Mouse (Mus musculus): Measurements from ENCODE around the gene C8g. TPM values are rescaled to one million over a fixed set of nuclear protein-coding genes. Genes with fewer than 3 reads are reported as not detected.

Gene C8g
- total and polyA plus RNA-seq, 3 experiments = 1.3 to 4.1 (median 1.6) TPM

- H3K27ac ChIP-seq = no peak overlapping the region
- H3K9ac ChIP-seq (ENCODE audit: low read depth, low read length) = no peak overlapping the region
- H3K4me3 ChIP-seq = no peak overlapping the region
- no peaks in the 10 kb centered on the region for H3K36me3 ChIP-seq (ENCODE audit: control insufficient read depth, insufficient read depth, low read length)
- no peaks in the 10 kb centered on the region for H3K27me3 ChIP-seq (ENCODE audit: control insufficient read depth, insufficient read depth, low read length)
- no peak for DNase-seq
- H3K4me1 ChIP-seq (ENCODE audit: control insufficient read depth, insufficient read depth, low read length) = peaks cover 5% of the 10 kb centered on the region; the same call in 1 of the 2 replicates
- intact Hi-C loops (cut with DNase I) = no loop called here
- TF ChIP-seq EP300 (IDR thresholded peaks at IDR 0.05; ENCODE audit: insufficient read depth, low read depth, low read length) (no peak), CTCF (IDR thresholded peaks at IDR 0.05) (no peak), POLR2A (IDR thresholded peaks at IDR 0.05; ENCODE audit: insufficient read depth, low read depth, low read length) (no peak)
- WGBS = 84% methylated on average over 8 of the region's 8 CpGs
- H3K79me2 ChIP-seq (replicated peaks; ENCODE audit: control insufficient read depth, insufficient read depth, low read length) = no peaks in the 10 kb centered on the region
These were observed 24.0 kb downstream of the C8g start for GRCm38 (mm10) chr2:25477541-25477940.

GRCm38 (mm10) chr2:25472550-25472949 lies 29.0 kb downstream of the C8g start:
- no peak for DNase-seq
- no peak overlapping the region for H3K4me3 ChIP-seq
- no peak overlapping the region for H3K27ac ChIP-seq
- H3K27me3 ChIP-seq (ENCODE audit: control insufficient read depth, insufficient read depth, low read length) = no peaks in the 10 kb centered on the region
- no peaks in the 10 kb centered on the region; the same call in 1 of the 2 replicates for H3K4me1 ChIP-seq (ENCODE audit: control insufficient read depth, insufficient read depth, low read length)
- H3K9ac ChIP-seq (ENCODE audit: low read depth, low read length) = no peak overlapping the region
- 73% methylated on average over 2 of the region's 2 CpGs for WGBS
- intact Hi-C loops (cut with DNase I) = no loop called here
- TF ChIP-seq EP300 (IDR thresholded peaks at IDR 0.05; ENCODE audit: insufficient read depth, low read depth, low read length) = no peak
- no peak for TF ChIP-seq POLR2A (IDR thresholded peaks at IDR 0.05; ENCODE audit: insufficient read depth, low read depth, low read length)
- TF ChIP-seq CTCF (IDR thresholded peaks at IDR 0.05) = no peak
- no peaks in the 10 kb centered on the region for H3K36me3 ChIP-seq (ENCODE audit: control insufficient read depth, insufficient read depth, low read length)
- no peaks in the 10 kb centered on the region for H3K79me2 ChIP-seq (replicated peaks; ENCODE audit: control insufficient read depth, insufficient read depth, low read length)

GRCm38 (mm10) chr2:25469969-25470368 lies 31.6 kb downstream of the C8g start, which contains the start of gene Ptgds:
Gene Ptgds, minus strand, starts transcription at chr2:25470046.
- Histone ChIP-seq H3K27me3 (ENCODE audit: control insufficient read depth, insufficient read depth, low read length) (no peaks in the 10 kb centered on the region), H3K4me3 (no peak within 1 kb of the TSS; the same call in 1 of the 2 replicates), H3K4me1 (ENCODE audit: control insufficient read depth, insufficient read depth, low read length) (no peaks in the 10 kb centered on the region; the same call in 1 of the 2 replicates), H3K36me3 (ENCODE audit: control insufficient read depth, insufficient read depth, low read length) (no peaks in the 10 kb centered on the region), H3K79me2 (replicated peaks; ENCODE audit: control insufficient read depth, insufficient read depth, low read length) (no peaks in the 10 kb centered on the region), H3K27ac (peak within 1 kb of the TSS; percentile 64), H3K9ac (ENCODE audit: low read depth, low read length) (peak within 1 kb of the TSS; percentile 27; the same call in 1 of the 2 replicates)
- TF ChIP-seq CTCF (IDR thresholded peaks at IDR 0.05) = no peak
- peak; percentile 90 for TF ChIP-seq EP300 (IDR thresholded peaks at IDR 0.05; ENCODE audit: insufficient read depth, low read depth, low read length)
- TF ChIP-seq POLR2A (IDR thresholded peaks at IDR 0.05; ENCODE audit: insufficient read depth, low read depth, low read length) = no peak
- no peak for DNase-seq
- 37% methylated on average over 6 of the region's 6 CpGs for WGBS
- intact Hi-C loops (cut with DNase I) = no loop called here

DNA sequence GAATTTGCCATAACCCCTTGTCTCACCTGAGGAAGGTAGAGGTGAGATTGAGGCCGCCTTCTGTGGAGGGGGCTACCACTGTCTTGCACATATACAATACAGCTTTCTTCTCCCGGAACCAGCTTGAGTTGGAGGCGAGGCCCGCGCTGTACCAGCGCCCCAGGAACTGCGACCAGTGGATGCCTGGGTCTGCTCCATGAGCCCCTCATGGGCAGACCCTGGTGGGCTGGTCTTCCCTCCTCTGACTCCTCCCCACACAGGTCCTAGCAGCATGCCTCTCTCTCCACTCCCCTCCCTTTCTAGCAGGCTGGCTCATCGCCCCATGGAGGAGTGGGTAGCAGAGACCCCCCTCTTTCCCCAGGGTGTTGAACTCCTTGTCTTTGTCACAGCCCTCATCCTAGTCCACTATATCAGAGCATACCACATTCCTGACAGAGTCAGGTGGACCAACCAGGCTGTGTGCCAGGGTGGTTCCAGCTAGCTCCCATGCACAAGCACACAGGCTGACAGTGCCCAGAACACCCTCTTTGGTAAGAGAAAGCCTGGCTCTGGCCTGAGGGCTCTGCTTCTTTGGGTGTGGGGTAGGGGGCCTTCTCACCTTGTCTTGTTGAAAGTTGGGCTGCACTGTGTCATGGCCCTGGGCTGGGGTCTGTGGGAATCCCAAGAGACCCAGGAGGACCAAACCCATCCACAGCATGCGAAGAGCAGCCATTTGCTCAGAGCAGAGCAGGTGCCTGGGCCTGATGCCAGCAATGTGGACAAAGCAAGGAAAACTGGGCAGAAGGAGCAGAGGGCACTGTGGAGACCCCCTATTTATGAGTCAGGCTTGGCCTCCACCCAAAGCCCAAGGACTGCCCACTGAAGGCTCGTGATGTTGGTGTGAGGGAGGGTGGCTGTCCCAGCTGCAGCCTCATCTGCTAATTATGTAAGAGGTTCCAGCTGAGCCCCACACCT lies 32.3 kb downstream of the C8g start:
- Histone ChIP-seq H3K27ac (peak overlapping the region; percentile 64), H3K4me1 (ENCODE audit: control insufficient read depth, insufficient read depth, low read length) (no peaks in the 10 kb centered on the region; the same call in 1 of the 2 replicates), H3K27me3 (ENCODE audit: control insufficient read depth, insufficient read depth, low read length) (no peaks in the 10 kb centered on the region), H3K9ac (ENCODE audit: low read depth, low read length) (peak overlapping the region; percentile 27; the same call in 1 of the 2 replicates), H3K79me2 (replicated peaks; ENCODE audit: control insufficient read depth, insufficient read depth, low read length) (no peaks in the 10 kb centered on the region), H3K36me3 (ENCODE audit: control insufficient read depth, insufficient read depth, low read length) (no peaks in the 10 kb centered on the region), H3K4me3 (no peak overlapping the region; the same call in 1 of the 2 replicates)
- intact Hi-C loops (cut with DNase I) = no loop called here
- peak; percentile 69 for TF ChIP-seq EP300 (IDR thresholded peaks at IDR 0.05; ENCODE audit: insufficient read depth, low read depth, low read length)
- 0 out of 2 replicates have a peak, but pooled peaks have one; percentile 25 for TF ChIP-seq POLR2A (IDR thresholded peaks at IDR 0.05; ENCODE audit: insufficient read depth, low read depth, low read length)
- no peak for TF ChIP-seq CTCF (IDR thresholded peaks at IDR 0.05)
- peak; percentile 53 to 68 for DNase-seq
- WGBS = 69% methylated on average over 10 of the region's 10 CpGs

DNA sequence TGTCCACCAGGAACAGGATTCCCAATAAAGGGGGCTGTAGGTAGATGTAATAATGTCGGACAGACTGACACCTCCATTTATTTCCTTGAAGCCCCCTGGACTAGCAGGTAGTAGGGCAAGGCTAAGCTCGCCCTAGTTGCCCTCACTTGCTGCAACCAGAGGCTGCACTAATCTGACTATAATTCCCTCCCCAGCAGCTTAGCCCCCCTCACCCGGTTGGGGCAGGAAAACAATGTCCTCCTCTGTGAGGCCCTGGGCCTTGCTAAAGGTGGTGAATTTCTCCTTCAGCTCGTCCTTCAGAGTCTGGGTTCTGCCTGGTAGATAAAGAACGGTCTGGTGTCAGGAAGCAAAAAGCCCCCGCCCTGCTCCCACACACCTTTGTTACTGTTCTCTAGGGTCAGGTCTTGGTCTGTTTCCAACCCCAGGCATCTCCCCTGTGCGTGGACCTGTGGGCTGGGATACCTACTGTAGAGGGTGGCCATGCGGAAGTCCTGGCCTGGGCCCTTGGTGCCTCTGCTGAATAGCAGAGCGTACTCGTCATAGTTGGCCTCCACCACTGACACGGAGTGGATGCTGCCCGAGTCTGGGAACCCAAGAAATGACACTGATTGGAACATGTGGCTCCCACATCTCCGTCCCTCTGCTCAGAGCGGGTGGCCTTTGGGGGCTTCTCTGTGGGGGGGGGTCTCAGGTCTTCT lies 33.8 kb downstream of the C8g start:
- H3K9ac ChIP-seq (ENCODE audit: low read depth, low read length) = no peak overlapping the region
- 53% methylated on average over 14 of the region's 14 CpGs for WGBS
- H3K27ac ChIP-seq = peak overlapping the region; percentile 20; the same call in 1 of the 2 replicates
- no peaks in the 10 kb centered on the region for H3K27me3 ChIP-seq (ENCODE audit: control insufficient read depth, insufficient read depth, low read length)
- no peak for DNase-seq
- H3K36me3 ChIP-seq (ENCODE audit: control insufficient read depth, insufficient read depth, low read length) = no peaks in the 10 kb centered on the region
- no peaks in the 10 kb centered on the region for H3K79me2 ChIP-seq (replicated peaks; ENCODE audit: control insufficient read depth, insufficient read depth, low read length)
- intact Hi-C loops (cut with DNase I) = no loop called here
- H3K4me1 ChIP-seq (ENCODE audit: control insufficient read depth, insufficient read depth, low read length) = no peaks in the 10 kb centered on the region; the same call in 1 of the 2 replicates
- TF ChIP-seq EP300 (IDR thresholded peaks at IDR 0.05; ENCODE audit: insufficient read depth, low read depth, low read length) (no peak), POLR2A (IDR thresholded peaks at IDR 0.05; ENCODE audit: insufficient read depth, low read depth, low read length) (no peak), CTCF (IDR thresholded peaks at IDR 0.05) (no peak)
- no peak overlapping the region for H3K4me3 ChIP-seq

All from heart, adult 2 months (tissue).